Mouse (Mus musculus) kidney, adult 2 months (tissue): Measurements from ENCODE around the gene Tlr5.

ENCODE experiments used
- CTCF ChIP-seq: fragments of 200-500 bp; conservative IDR thresholded peaks from 2 replicates; pipeline ENCODE4 v1.5.1; 2011; ENCODE audit warnings: low read depth, mild to moderate bottlenecking, control low read depth, low read length, moderate library complexity, mixed read lengths; ENCODE audit not compliant: insufficient read depth, insufficient read length
- POLR2A ChIP-seq: fragments of 200-500 bp; IDR thresholded peaks from one replicate; pipeline ENCODE4 v1.6.1; 2011; ENCODE audit warnings: low read depth, low read length, control low read depth

- TF ChIP-seq CTCF: no peak
- no peak for TF ChIP-seq POLR2A
These were observed 1.8 kb downstream of the Tlr5 start for GRCm38 (mm10) chr1:182956186-182956960.
